Mouse (Mus musculus): ENCODE measurements at regions not wholly inside any gene's neighbourhood (a gene's known extent, or its start where the extent isn't known, plus 50 kb on each side); places are given as distances from the start of the nearest gene placed in this dataset.

GRCm38 (mm10) chr16:95862621-95863020, 128.1 kb downstream of the Psmg1 start:
- TF ChIP-seq TAL1 (conservative IDR thresholded peaks at IDR 0.05; ENCODE audit: low read depth, low read length) (no peak), CTCF (IDR thresholded peaks at IDR 0.05; ENCODE audit: low read depth, low read length) (no peak), GATA1 (IDR thresholded peaks at IDR 0.05; ENCODE audit: borderline replicate concordance, low read length) (no peak), POLR2AphosphoS5 (IDR thresholded peaks at IDR 0.05; ENCODE audit: insufficient replicate concordance, low read depth, low read length) (no peak), GATA2 (IDR thresholded peaks at IDR 0.05; ENCODE audit: borderline replicate concordance, low read depth, low read length) (no peak)

Data from G1E (cell line).